13 mouse cellular contexts compared by ENCODE assay signal in genomic region chr15:103059393-103059992, GRCm38 (mm10). TPM values are rescaled to one million over a fixed set of nuclear protein-coding genes. Genes with fewer than 3 reads are reported as not detected.
DNase-seq lines count a peak whose midpoint lies in the region; ATAC-seq lines count a peak whose summit lies in the region.
"Had no signal": no experiment of that assay in that cellular context is flagged by ENCODE, and none has a peak within 500 bp of the region (broad histone marks: within the 10 kb centered on the region; RNA-seq: fewer than 3 reads in every experiment).

No protein-coding gene starts in this region.

- no peak overlapping the region for H3K4me3 ChIP-seq in midbrain, embryonic 14.5 days (replicated peaks; ENCODE audit: low read depth, low read length)
- H3K4me3 ChIP-seq in midbrain, embryonic 13.5 days (replicated peaks): no peak overlapping the region
- peak overlapping the region; percentile 38 for H3K4me3 ChIP-seq in stomach, embryonic 16.5 days (replicated peaks; ENCODE audit: low read length)

- no peak overlapping the region for H3K4me2 ChIP-seq in midbrain, embryonic 14.5 days (ENCODE audit: low read length)
- H3K4me2 ChIP-seq in midbrain, embryonic 13.5 days (replicated peaks): no peak overlapping the region
- peak overlapping the region; percentile 67 for H3K4me2 ChIP-seq in stomach, embryonic 16.5 days (ENCODE audit: low read depth, low read length)

- no peak overlapping the region for H3K9ac ChIP-seq in midbrain, embryonic 14.5 days (replicated peaks; ENCODE audit: low read length)
- H3K9ac ChIP-seq in midbrain, embryonic 13.5 days (replicated peaks): no peak overlapping the region
- peak overlapping the region; percentile 74 for H3K9ac ChIP-seq in stomach, embryonic 16.5 days (ENCODE audit: low read length)

- peaks cover 94% of the 10 kb centered on the region for H3K27me3 ChIP-seq in midbrain, embryonic 14.5 days (ENCODE audit: control insufficient read depth, insufficient read depth, low read length)
- peaks cover 97% of the 10 kb centered on the region for H3K27me3 ChIP-seq in midbrain, embryonic 13.5 days
- H3K27me3 ChIP-seq in stomach, embryonic 16.5 days (ENCODE audit: control insufficient read depth, insufficient read depth, low read length): no peaks in the 10 kb centered on the region

- WGBS in midbrain, embryonic 14.5 days: 1% methylated on average over 21 of the region's 21 CpGs
- under 1% methylated on average over 21 of the region's 21 CpGs for WGBS in midbrain, embryonic 13.5 days
- 8% methylated on average over 21 of the region's 21 CpGs for WGBS in stomach, embryonic 16.5 days

- no peaks in the 10 kb centered on the region for H3K36me3 ChIP-seq in midbrain, embryonic 14.5 days (ENCODE audit: control insufficient read depth, insufficient read depth, low read length)
- no peaks in the 10 kb centered on the region for H3K36me3 ChIP-seq in midbrain, embryonic 13.5 days
- H3K36me3 ChIP-seq in stomach, embryonic 16.5 days (ENCODE audit: control insufficient read depth, insufficient read depth, low read length): no peaks in the 10 kb centered on the region

- no peak for ATAC-seq in midbrain, embryonic 14.5 days (ENCODE audit: low FRiP score, low TSS enrichment)
- no peak for ATAC-seq in midbrain, embryonic 13.5 days
- ATAC-seq in stomach, embryonic 16.5 days (ENCODE audit: insufficient read depth, low FRiP score): no peak
- ATAC-seq: inflammation-experienced regulatory T-cells, adult 6 months had no signal

- H3K9me3 ChIP-seq in midbrain, embryonic 14.5 days (ENCODE audit: control insufficient read depth, low read length): no peaks in the 10 kb centered on the region
- no peaks in the 10 kb centered on the region for H3K9me3 ChIP-seq in midbrain, embryonic 13.5 days
- no peaks in the 10 kb centered on the region for H3K9me3 ChIP-seq in stomach, embryonic 16.5 days (replicated peaks; ENCODE audit: control insufficient read depth, low read length)

- H3K4me1 ChIP-seq in midbrain, embryonic 14.5 days (ENCODE audit: control insufficient read depth, insufficient read depth, low read length): no peaks in the 10 kb centered on the region
- H3K4me1 ChIP-seq in midbrain, embryonic 13.5 days (replicated peaks): no peaks in the 10 kb centered on the region
- peaks cover 16% of the 10 kb centered on the region for H3K4me1 ChIP-seq in stomach, embryonic 16.5 days (ENCODE audit: control insufficient read depth, insufficient read depth, low read length)

- DNase-seq in cerebellum, postnatal 10 days: peak; percentile 12 to 26
- DNase-seq in cerebellum, adult 9-11 months: no peak
- DNase-seq in midbrain, embryonic 14.5 days: peak; percentile 19
- DNase-seq in kidney, postnatal 4 days: peak; percentile 31 to 53
- no peak for DNase-seq in layer of hippocampus, postnatal 10 days (ENCODE audit: low spot score in 2 of 2)
- DNase-seq in layer of hippocampus, postnatal 14 days (ENCODE audit: low spot score in 2 of 2): no peak
- DNase-seq: cerebellum, adult 9-10 months; lung, postnatal 4 days; right cerebral cortex, postnatal 14 days had no signal

- no peak overlapping the region for H3K27ac ChIP-seq in midbrain, embryonic 14.5 days (replicated peaks; ENCODE audit: low read depth, low read length)
- no peak overlapping the region for H3K27ac ChIP-seq in midbrain, embryonic 13.5 days
- peak overlapping the region; percentile 97 for H3K27ac ChIP-seq in stomach, embryonic 16.5 days (ENCODE audit: low read length)

RNA-seq across cellular contexts. Expression of gene Hoxc4, which starts 40.8 kb away (rescaled TPM):
- polyA plus RNA-seq in midbrain, embryonic 14.5 days (2014; fragmentation: Nextera tagmentation; extraction: Ambion mirVana): not detected in 2 replicates
- polyA plus RNA-seq in midbrain, embryonic 13.5 days (2015; fragmentation: Nextera tagmentation; extraction: Ambion mirVana): 0.10 and 0.11 TPM in 2 replicates
- 19.0 and 20.0 TPM in 2 replicates for polyA plus RNA-seq in stomach, embryonic 16.5 days (2015; fragmentation: Nextera tagmentation; extraction: Ambion mirVana)
- total RNA-seq in layer of hippocampus, postnatal 10 days (2021): not detected
- not detected for total RNA-seq in layer of hippocampus, postnatal 14 days (2021)
- polyA plus RNA-seq: frontal cortex, adult 2 months; inflammation-experienced regulatory T-cells, adult 6 months had no signal

Comparison
In these comparisons a context has a peak if more than half of its experiments do, and no peak if none do; other contexts are left out.
1. DNase-seq: peak in cerebellum, postnatal 10 days (2 of 2), midbrain, embryonic 14.5 days (single experiment) and kidney, postnatal 4 days (2 of 2); none in cerebellum, adult 9-11 months (single experiment), layer of hippocampus, postnatal 10 days (0 of 2) and layer of hippocampus, postnatal 14 days (0 of 2).
2. RNA of gene Hoxc4, which starts 40.8 kb away (polyA plus RNA-seq): 19.0 to 20.0 TPM in stomach, embryonic 16.5 days; 0.10 to 0.11 TPM in midbrain, embryonic 13.5 days and not detected in midbrain, embryonic 14.5 days; every median in the first group is over 10 times any median in the second.